Mouse (Mus musculus) G1E (cell line): Measurements from ENCODE around the gene En2.

Source experiments
- CTCF ChIP-seq: IDR thresholded peaks from 2 replicates; pipeline ENCODE4 v1.5.1; 2012; ENCODE audit warnings: low read depth, low read length, inconsistent platforms, mixed read lengths
- GATA1 ChIP-seq: IDR thresholded peaks from 2 replicates; pipeline ENCODE4 v1.6.1; 2012; ENCODE audit warnings: borderline replicate concordance, low read length, inconsistent platforms, mixed read lengths
- GATA2 ChIP-seq: IDR thresholded peaks from 2 replicates; pipeline ENCODE4 v1.6.1; 2012; ENCODE audit warnings: low read depth, low read length, inconsistent platforms, borderline replicate concordance
- POLR2AphosphoS5 ChIP-seq: IDR thresholded peaks from 2 replicates; pipeline ENCODE4 v1.6.1; 2012; ENCODE audit warnings: low read depth, low read length, inconsistent platforms; ENCODE audit not compliant: insufficient replicate concordance
- TAL1 ChIP-seq: conservative IDR thresholded peaks from 2 replicates; pipeline ENCODE4 v1.6.1; 2012; ENCODE audit warnings: low read depth, low read length, inconsistent platforms, mixed read lengths

DNA sequence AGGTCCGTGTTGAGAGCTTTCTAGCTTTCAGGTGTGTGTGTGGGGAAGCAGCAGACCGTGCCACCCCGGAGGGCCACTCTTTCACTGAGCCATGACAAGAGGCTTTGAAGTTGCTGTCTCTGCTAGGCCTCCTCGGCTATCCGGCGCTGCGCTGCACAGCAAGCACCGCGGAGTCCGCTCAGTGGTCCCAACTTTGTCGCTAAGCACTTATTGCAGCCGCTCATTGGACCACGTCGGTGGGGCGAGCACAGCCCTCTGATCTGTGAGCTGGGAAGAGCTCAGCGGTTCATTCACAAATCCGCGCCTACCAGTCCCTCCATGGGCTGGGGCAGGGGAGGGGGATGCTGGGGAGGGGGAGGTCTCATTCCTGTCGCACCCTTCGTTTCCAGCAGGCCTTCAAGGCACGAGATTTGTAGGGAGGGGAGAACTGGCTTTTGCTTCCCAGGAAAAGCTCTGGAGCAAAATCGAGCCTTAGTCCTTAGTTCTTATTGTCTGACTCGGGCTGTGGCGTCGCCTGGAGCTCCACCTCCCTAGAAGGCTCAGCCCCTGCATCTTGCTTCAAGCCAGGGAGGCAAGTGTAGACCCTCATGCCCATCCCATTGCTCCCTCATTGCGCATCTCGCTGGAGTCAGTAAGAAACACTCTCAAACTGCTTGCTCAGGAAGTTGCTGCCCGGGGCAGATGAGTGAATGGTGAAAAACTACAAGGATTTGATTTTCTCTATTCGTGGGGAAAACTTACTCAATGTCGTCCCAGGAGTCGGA, 7.0 kb upstream of the En2 start:
- TF ChIP-seq POLR2AphosphoS5: no peak
- no peak for TF ChIP-seq CTCF
- no peak for TF ChIP-seq GATA2
- no peak for TF ChIP-seq TAL1
- TF ChIP-seq GATA1: no peak
